Mouse (Mus musculus) hindbrain, embryonic 15.5 days (tissue): ENCODE data around the gene Psmc4. TPM values are rescaled to one million over a fixed set of nuclear protein-coding genes. Genes with fewer than 3 reads are reported as not detected.

ENCODE experiments used
- ATAC-seq: fragments of 200-750 bp; cut with Nextera tagmentation; 2 replicates; pipeline ENCODE4 v1.8.0; 2017; ENCODE audit warnings: low read depth, moderate number of reproducible peaks, moderate TSS enrichment; ENCODE audit not compliant: low FRiP score
- H3K27ac ChIP-seq: fragments of 300-500 bp; sonication (generic); replicated peaks from 2 replicates; pipeline ENCODE4 v1.5.1; 2015; ENCODE audit warnings: mild to moderate bottlenecking, inconsistent platforms
- H3K27me3 ChIP-seq: fragments of 300-500 bp; sonication (generic); 2 replicates; pipeline ENCODE4 v1.6.1; 2015; ENCODE audit warnings: control low read depth, inconsistent platforms
- H3K36me3 ChIP-seq: fragments of 300-500 bp; sonication (generic); 2 replicates; pipeline ENCODE4 v1.6.1; 2015; ENCODE audit warnings: control low read depth, inconsistent platforms
- H3K4me1 ChIP-seq: fragments of 300-500 bp; sonication (generic); replicated peaks from 2 replicates; pipeline ENCODE4 v1.6.1; 2015; ENCODE audit warnings: control low read depth, inconsistent platforms
- H3K4me2 ChIP-seq: fragments of 300-500 bp; sonication (generic); 2 replicates; pipeline ENCODE4 v1.6.1; 2015; ENCODE audit warnings: moderate library complexity, mild to moderate bottlenecking, inconsistent platforms
- H3K4me3 ChIP-seq: fragments of 300-500 bp; sonication (generic); 2 replicates; pipeline ENCODE4 v1.5.1; 2015; ENCODE audit warnings: mild to moderate bottlenecking, inconsistent platforms
- H3K9ac ChIP-seq: fragments of 300-500 bp; sonication (generic); 2 replicates; pipeline ENCODE4 v1.6.1; 2015; ENCODE audit warnings: inconsistent platforms
- H3K9me3 ChIP-seq: fragments of 300-500 bp; sonication (generic); 2 replicates; pipeline ENCODE4 v1.6.1; 2016; ENCODE audit warnings: control low read depth, inconsistent platforms
- WGBS: fragments of 180-500 bp; shearing (Covaris S2); methylation state at CpG from one replicate; pipeline ENCODE4 v1.1.7; 2015; 5-methylcytosine and 5-hydroxymethylcytosine counted together
- polyA plus RNA-seq: library from polyadenylated mRNA; unstranded; fragments of >200 nt; fragmentation: Nextera tagmentation; extraction: Ambion mirVana; gene quantifications from 2 replicates; pipeline ENCODE4 v1.2.1, GENCODE M21; 2015

The Psmc4 gene
- polyA plus RNA-seq, 1 experiment from 2014 or later = 284 TPM

DNA sequence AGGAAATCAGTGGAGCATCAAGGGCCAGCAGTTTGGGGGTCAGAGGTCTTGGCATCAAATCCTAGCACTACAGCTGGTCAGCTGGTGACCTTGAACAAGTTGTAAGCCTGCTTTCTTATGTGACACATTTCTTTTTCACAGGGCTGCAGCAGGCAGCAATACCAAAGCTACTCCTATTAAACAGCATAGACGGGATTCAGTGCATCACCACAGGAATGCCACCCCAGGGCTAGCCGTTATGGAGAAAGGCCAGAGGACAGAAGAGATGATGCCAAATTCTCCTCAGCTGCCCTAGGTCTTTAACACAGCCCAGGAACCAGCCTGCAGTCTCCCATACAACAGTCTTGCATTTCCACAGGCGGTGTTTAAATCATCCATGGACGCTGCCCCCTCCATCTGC is 5.4 kb downstream of the Psmc4 start:
- no peak overlapping the region for H3K4me2 ChIP-seq
- H3K9ac ChIP-seq = no peak overlapping the region
- H3K36me3 ChIP-seq = peaks cover 74% of the 10 kb centered on the region
- no peak overlapping the region for H3K27ac ChIP-seq
- WGBS = 90% methylated on average over 4 of the region's 4 CpGs
- peaks cover 10% of the 10 kb centered on the region for H3K4me1 ChIP-seq
- no peaks in the 10 kb centered on the region for H3K27me3 ChIP-seq
- H3K9me3 ChIP-seq = no peaks in the 10 kb centered on the region
- ATAC-seq = no peak
- no peak overlapping the region for H3K4me3 ChIP-seq

DNA sequence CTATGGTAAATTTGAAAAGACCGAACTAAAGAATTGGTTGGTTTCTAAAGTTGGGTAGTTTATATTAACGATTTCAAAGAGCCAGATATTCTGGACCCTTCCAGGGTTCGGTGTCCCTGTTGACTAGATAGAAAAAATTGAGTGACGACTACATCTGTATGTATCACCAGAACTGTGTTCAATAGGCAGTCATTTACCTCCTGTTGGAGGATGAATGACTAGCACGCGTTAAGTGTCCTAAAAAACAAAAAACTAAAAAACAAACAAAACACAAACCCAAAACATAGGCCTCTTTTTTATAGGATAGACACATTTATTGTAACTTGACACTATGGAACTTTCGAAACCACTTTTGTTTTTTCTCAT is 35.5 kb downstream of the Psmc4 start:
- H3K27me3 ChIP-seq = no peaks in the 10 kb centered on the region
- H3K27ac ChIP-seq = peak overlapping the region; percentile 69; the same call in 1 of the 2 replicates
- H3K9ac ChIP-seq = peak overlapping the region; percentile 65
- H3K9me3 ChIP-seq = no peaks in the 10 kb centered on the region
- ATAC-seq = peak; percentile 43; the same call in 1 of the 2 replicates
- 19% methylated on average over 7 of the region's 7 CpGs for WGBS
- peaks cover 12% of the 10 kb centered on the region for H3K4me1 ChIP-seq
- H3K36me3 ChIP-seq = peaks cover 7% of the 10 kb centered on the region; the same call in 1 of the 2 replicates
- peak overlapping the region; percentile 60 for H3K4me3 ChIP-seq
- H3K4me2 ChIP-seq = peak overlapping the region; percentile 72

DNA sequence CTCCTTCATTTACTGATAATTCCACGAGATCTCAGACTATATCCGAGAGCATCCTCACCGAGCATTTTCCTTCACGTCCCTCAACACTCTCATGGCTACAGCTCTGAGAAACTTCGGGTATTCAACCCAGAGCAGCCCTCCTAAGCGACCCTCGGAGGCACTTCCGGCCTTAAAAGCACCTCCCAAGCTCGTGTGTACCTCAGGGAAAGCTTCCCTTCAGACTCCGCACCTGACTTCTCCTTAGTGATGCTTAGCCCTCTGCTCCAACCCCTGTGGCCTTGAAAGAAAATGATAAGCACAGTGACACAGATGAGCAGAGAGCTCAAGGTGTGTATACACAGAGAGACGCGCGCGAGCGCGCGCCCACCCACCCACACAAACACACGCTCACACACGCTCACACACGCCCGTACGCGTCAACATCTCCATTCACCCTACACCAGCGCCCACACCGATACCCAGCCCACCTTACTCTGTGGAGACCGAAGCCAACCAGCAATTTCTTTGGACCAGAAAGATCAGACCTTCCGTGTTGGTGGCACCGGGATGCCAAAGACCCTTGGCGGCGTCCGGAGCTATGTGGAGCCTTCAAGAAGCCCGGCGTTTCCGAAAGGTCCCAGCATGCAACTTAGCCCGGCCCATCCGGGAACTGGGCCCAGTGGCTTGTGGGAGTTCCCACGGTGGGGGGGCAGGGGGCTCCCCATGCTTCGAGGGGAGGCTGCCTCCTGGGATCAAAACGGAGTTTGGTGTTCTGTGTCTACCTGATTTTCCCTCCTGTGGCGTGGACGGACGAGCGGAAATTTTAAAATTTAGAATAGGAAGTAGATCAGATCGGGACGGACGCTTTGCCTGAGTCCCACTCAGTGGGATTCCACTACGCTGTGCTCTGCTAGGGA is 36.1 kb downstream of the Psmc4 start, which contains the start of gene Zfp850:
Gene Zfp850, minus strand, starts transcription at position 567 of the 896 bp plus-strand sequence.
- H3K36me3 ChIP-seq = peaks cover 7% of the 10 kb centered on the region; the same call in 1 of the 2 replicates
- peak within 1 kb of the TSS; percentile 65 for H3K9ac ChIP-seq
- H3K9me3 ChIP-seq = no peaks in the 10 kb centered on the region
- no peaks in the 10 kb centered on the region for H3K27me3 ChIP-seq
- peak; percentile 91 for ATAC-seq
- peak within 1 kb of the TSS; percentile 72 for H3K4me2 ChIP-seq
- H3K4me3 ChIP-seq = peak within 1 kb of the TSS; percentile 60
- under 1% methylated on average over 47 of the region's 47 CpGs for WGBS
- H3K4me1 ChIP-seq = peaks cover 12% of the 10 kb centered on the region
- peak within 1 kb of the TSS; percentile 69 for H3K27ac ChIP-seq

DNA sequence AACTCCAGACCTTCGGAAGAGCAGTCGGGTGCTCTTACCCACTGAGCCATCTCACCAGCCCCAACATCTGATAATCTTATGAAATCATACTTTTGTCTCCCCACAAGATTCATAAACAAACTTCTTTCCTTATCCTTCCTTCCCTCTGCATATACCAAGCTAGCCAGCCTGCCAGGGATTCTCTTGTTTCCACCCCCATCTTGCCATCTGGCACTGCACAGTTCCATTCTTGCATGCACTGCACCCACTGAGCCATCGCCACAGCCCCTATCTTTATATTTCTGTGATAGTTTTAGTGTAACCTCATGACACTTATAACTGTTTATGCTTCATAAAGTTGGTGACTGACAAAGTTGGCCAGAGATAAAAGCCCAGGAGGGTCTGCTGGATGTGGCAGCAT is 39.6 kb downstream of the Psmc4 start:
- Histone ChIP-seq H3K9me3 (no peaks in the 10 kb centered on the region), H3K4me2 (no peak overlapping the region), H3K27me3 (no peaks in the 10 kb centered on the region), H3K36me3 (peaks cover 23% of the 10 kb centered on the region), H3K27ac (no peak overlapping the region), H3K9ac (no peak overlapping the region), H3K4me3 (no peak overlapping the region), H3K4me1 (peaks cover 12% of the 10 kb centered on the region)
- no peak for ATAC-seq
- WGBS = 97% methylated on average over 3 of the region's 3 CpGs

Other genes with a start within 250 kb of the Psmc4 start
- 1.9 and 2.1 TPM in 2 replicates for gene Zfp626, start 242.9 kb downstream of the Psmc4 start, polyA plus RNA-seq
- 9.3 and 10.4 TPM in 2 replicates for gene Zfp59, start 211.5 kb downstream of the Psmc4 start, polyA plus RNA-seq
- gene Zfp607a, start 192.6 kb downstream of the Psmc4 start, polyA plus RNA-seq = 1.4 and 1.6 TPM in 2 replicates
- 12.2 and 12.4 TPM in 2 replicates for gene Zfp974, start 120.6 kb downstream of the Psmc4 start, polyA plus RNA-seq
- 29.7 and 33.5 TPM in 2 replicates for gene Zfp780b, start 70.9 kb downstream of the Psmc4 start, polyA plus RNA-seq
- gene Zfp850, start 36.0 kb downstream of the Psmc4 start, polyA plus RNA-seq = 5.4 and 5.6 TPM in 2 replicates
- 0.41 and 0.71 TPM in 2 replicates for gene Fcgbp, start 21.1 kb upstream of the Psmc4 start, polyA plus RNA-seq
- 0.08 and 0.13 TPM in 2 replicates for gene 9530053A07Rik, start 79.4 kb upstream of the Psmc4 start, polyA plus RNA-seq
- 76.5 and 81.8 TPM in 2 replicates for gene Fbl, start 119.6 kb upstream of the Psmc4 start, polyA plus RNA-seq
- 14.0 and 14.9 TPM in 2 replicates for gene Dyrk1b, start 129.4 kb upstream of the Psmc4 start, polyA plus RNA-seq
- 19.9 and 23.7 TPM in 2 replicates for gene Eid2, start 217.8 kb upstream of the Psmc4 start, polyA plus RNA-seq
- gene Eid2b, start 227.6 kb upstream of the Psmc4 start, polyA plus RNA-seq = 38.4 and 38.7 TPM in 2 replicates
- 0.62 and 1.4 TPM in 2 replicates for gene Selenov, start 241.1 kb upstream of the Psmc4 start, polyA plus RNA-seq